Mouse (Mus musculus): ENCODE results near the gene Amn.

- TF ChIP-seq POLR2A (IDR thresholded peaks at IDR 0.05; ENCODE audit: insufficient read depth, low read depth, low read length) (no peak), CTCF (IDR thresholded peaks at IDR 0.05; ENCODE audit: insufficient read depth, low read depth, low read length) (no peak)
Observed at GRCm38 (mm10) chr12:111233798-111234197, 37.1 kb upstream of the Amn start.

All from olfactory bulb, adult 2 months (tissue).